Mouse (Mus musculus): Measurements from ENCODE around the gene Slc9a3r1. TPM values are rescaled to one million over a fixed set of nuclear protein-coding genes. Genes with fewer than 3 reads are reported as not detected.
A peak's percentile ranks its signal among the peaks of the same experiment; 100 is the strongest.

Slc9a3r1 gene
- polyA plus RNA-seq, 1 experiment = 16.1 TPM

GRCm38 (mm10) chr11:115184973-115185372 is 21.8 kb downstream of the Slc9a3r1 start:
- Histone ChIP-seq H3K4me2 (ENCODE audit: low read depth) (no peak overlapping the region), H3K36me3 (ENCODE audit: control insufficient read depth, insufficient read depth) (no peaks in the 10 kb centered on the region), H3ac (ENCODE audit: control insufficient read depth, insufficient read length) (no peak overlapping the region), H3K79me2 (ENCODE audit: control insufficient read depth, insufficient read depth) (no peaks in the 10 kb centered on the region), H3K4me3 (no peak overlapping the region), H3K27me3 (ENCODE audit: control insufficient read depth, insufficient read depth, insufficient read length) (no peaks in the 10 kb centered on the region)
- TF ChIP-seq TCF3 (IDR thresholded peaks at IDR 0.05; ENCODE audit: insufficient read length, low read depth) = no peak
- TF ChIP-seq MAX (IDR thresholded peaks at IDR 0.05; ENCODE audit: low read depth) = no peak
- TF ChIP-seq POLR2AphosphoS2 (IDR thresholded peaks at IDR 0.05; ENCODE audit: insufficient read length, low read depth) = no peak
- TF ChIP-seq CEBPB (IDR thresholded peaks at IDR 0.05; ENCODE audit: insufficient read depth, poor library complexity, severe bottlenecking) = no peak
- no peak for TF ChIP-seq MYOD1 (IDR thresholded peaks at IDR 0.05; ENCODE audit: control insufficient read depth in 1 of 3, insufficient read length in 2 of 3, low read depth in 2 of 3)
- no peak for TF ChIP-seq POLR2A (IDR thresholded peaks at IDR 0.05; ENCODE audit: insufficient read length, low read depth)
- no peak for TF ChIP-seq MYOG (IDR thresholded peaks at IDR 0.05; ENCODE audit: control insufficient read depth in 1 of 3, insufficient read depth in 1 of 3, insufficient read length in 2 of 3, low read depth in 2 of 3)
- no peak for TF ChIP-seq USF1 (IDR thresholded peaks at IDR 0.05; ENCODE audit: low read depth)
- TF ChIP-seq SRF (IDR thresholded peaks at IDR 0.05; ENCODE audit: control insufficient read depth, insufficient read length, low read depth) = no peak
- TF ChIP-seq TCF12 (IDR thresholded peaks at IDR 0.05; ENCODE audit: insufficient read depth, poor library complexity, severe bottlenecking) = no peak
- TF ChIP-seq REST (IDR thresholded peaks at IDR 0.05; ENCODE audit: insufficient read depth, insufficient read length) = no peak
- no peak for TF ChIP-seq E2F4 (IDR thresholded peaks at IDR 0.05; ENCODE audit: insufficient read depth)

- H3ac ChIP-seq (ENCODE audit: control insufficient read depth, insufficient read length) = peak within 1 kb of the TSS; percentile 0
- TF ChIP-seq USF1 (IDR thresholded peaks at IDR 0.05; ENCODE audit: low read depth) (no peak), CEBPB (IDR thresholded peaks at IDR 0.05; ENCODE audit: insufficient read depth, poor library complexity, severe bottlenecking) (no peak), REST (IDR thresholded peaks at IDR 0.05; ENCODE audit: insufficient read depth, insufficient read length) (no peak), TCF12 (IDR thresholded peaks at IDR 0.05; ENCODE audit: insufficient read depth, poor library complexity, severe bottlenecking) (no peak), MYOG (IDR thresholded peaks at IDR 0.05; ENCODE audit: control insufficient read depth in 1 of 3, insufficient read depth in 1 of 3, insufficient read length in 2 of 3, low read depth in 2 of 3) (peak in 2 of 3 experiments; percentile 88 to 92), MAX (IDR thresholded peaks at IDR 0.05; ENCODE audit: low read depth) (no peak), POLR2AphosphoS2 (IDR thresholded peaks at IDR 0.05; ENCODE audit: insufficient read length, low read depth) (peak; percentile 90), MYOD1 (IDR thresholded peaks at IDR 0.05; ENCODE audit: control insufficient read depth in 1 of 3, insufficient read length in 2 of 3, low read depth in 2 of 3) (peak in 2 of 3 experiments; percentile 81 to 86), E2F4 (IDR thresholded peaks at IDR 0.05; ENCODE audit: insufficient read depth) (no peak), POLR2A (IDR thresholded peaks at IDR 0.05; ENCODE audit: insufficient read length, low read depth) (peak; percentile 93), TCF3 (IDR thresholded peaks at IDR 0.05; ENCODE audit: insufficient read length, low read depth) (no peak), SRF (IDR thresholded peaks at IDR 0.05; ENCODE audit: control insufficient read depth, insufficient read length, low read depth) (peak; percentile 49)
- peak within 1 kb of the TSS; percentile 98 for H3K4me2 ChIP-seq (ENCODE audit: low read depth)
- peak within 1 kb of the TSS; percentile 86 for H3K4me3 ChIP-seq
- no peaks in the 10 kb centered on the region for H3K36me3 ChIP-seq (ENCODE audit: control insufficient read depth, insufficient read depth)
- H3K27me3 ChIP-seq (ENCODE audit: control insufficient read depth, insufficient read depth, insufficient read length) = no peaks in the 10 kb centered on the region
- no peaks in the 10 kb centered on the region for H3K79me2 ChIP-seq (ENCODE audit: control insufficient read depth, insufficient read depth)
Observed at GRCm38 (mm10) chr11:115187224-115187639, 24.1 kb downstream of the Slc9a3r1 start, which contains the start of gene Tmem104. Tmem104 (plus strand) TSS chr11:115187487.

- H3ac ChIP-seq (ENCODE audit: control insufficient read depth, insufficient read length) = peak within 1 kb of the TSS; percentile 0
- TF ChIP-seq TCF12 (IDR thresholded peaks at IDR 0.05; ENCODE audit: insufficient read depth, poor library complexity, severe bottlenecking) (no peak), TCF3 (IDR thresholded peaks at IDR 0.05; ENCODE audit: insufficient read length, low read depth) (no peak), REST (IDR thresholded peaks at IDR 0.05; ENCODE audit: insufficient read depth, insufficient read length) (no peak), USF1 (IDR thresholded peaks at IDR 0.05; ENCODE audit: low read depth) (no peak), MAX (IDR thresholded peaks at IDR 0.05; ENCODE audit: low read depth) (no peak), MYOG (IDR thresholded peaks at IDR 0.05; ENCODE audit: control insufficient read depth in 1 of 3, insufficient read depth in 1 of 3, insufficient read length in 2 of 3, low read depth in 2 of 3) (no peak), POLR2A (IDR thresholded peaks at IDR 0.05; ENCODE audit: insufficient read length, low read depth) (no peak), MYOD1 (IDR thresholded peaks at IDR 0.05; ENCODE audit: control insufficient read depth in 1 of 3, insufficient read length in 2 of 3, low read depth in 2 of 3) (no peak), E2F4 (IDR thresholded peaks at IDR 0.05; ENCODE audit: insufficient read depth) (no peak), CEBPB (IDR thresholded peaks at IDR 0.05; ENCODE audit: insufficient read depth, poor library complexity, severe bottlenecking) (no peak), POLR2AphosphoS2 (IDR thresholded peaks at IDR 0.05; ENCODE audit: insufficient read length, low read depth) (no peak), SRF (IDR thresholded peaks at IDR 0.05; ENCODE audit: control insufficient read depth, insufficient read length, low read depth) (no peak)
- no peaks in the 10 kb centered on the region for H3K27me3 ChIP-seq (ENCODE audit: control insufficient read depth, insufficient read depth, insufficient read length)
- H3K4me2 ChIP-seq (ENCODE audit: low read depth) = peak within 1 kb of the TSS; percentile 98
- peak within 1 kb of the TSS; percentile 86 for H3K4me3 ChIP-seq
- H3K36me3 ChIP-seq (ENCODE audit: control insufficient read depth, insufficient read depth) = no peaks in the 10 kb centered on the region
- no peaks in the 10 kb centered on the region for H3K79me2 ChIP-seq (ENCODE audit: control insufficient read depth, insufficient read depth)
Observed at GRCm38 (mm10) chr11:115187693-115188092, 24.6 kb downstream of the Slc9a3r1 start, which contains the start of gene Nat9. Nat9 (minus strand) TSS chr11:115187859.

GRCm38 (mm10) chr11:115188539-115189231 is 25.5 kb downstream of the Slc9a3r1 start:
- Histone ChIP-seq H3K79me2 (ENCODE audit: control insufficient read depth, insufficient read depth) (no peaks in the 10 kb centered on the region), H3K27me3 (ENCODE audit: control insufficient read depth, insufficient read depth, insufficient read length) (no peaks in the 10 kb centered on the region), H3K4me2 (ENCODE audit: low read depth) (peak overlapping the region; percentile 94), H3K4me3 (peak overlapping the region; percentile 86), H3ac (ENCODE audit: control insufficient read depth, insufficient read length) (no peak overlapping the region), H3K36me3 (ENCODE audit: control insufficient read depth, insufficient read depth) (no peaks in the 10 kb centered on the region)
- no peak for TF ChIP-seq POLR2A (IDR thresholded peaks at IDR 0.05; ENCODE audit: insufficient read length, low read depth)
- no peak for TF ChIP-seq USF1 (IDR thresholded peaks at IDR 0.05; ENCODE audit: low read depth)
- no peak for TF ChIP-seq TCF12 (IDR thresholded peaks at IDR 0.05; ENCODE audit: insufficient read depth, poor library complexity, severe bottlenecking)
- TF ChIP-seq MYOG (IDR thresholded peaks at IDR 0.05; ENCODE audit: control insufficient read depth in 1 of 3, insufficient read depth in 1 of 3, insufficient read length in 2 of 3, low read depth in 2 of 3) = no peak
